Mouse (Mus musculus): ENCODE data around the gene Msx2.

DNA sequence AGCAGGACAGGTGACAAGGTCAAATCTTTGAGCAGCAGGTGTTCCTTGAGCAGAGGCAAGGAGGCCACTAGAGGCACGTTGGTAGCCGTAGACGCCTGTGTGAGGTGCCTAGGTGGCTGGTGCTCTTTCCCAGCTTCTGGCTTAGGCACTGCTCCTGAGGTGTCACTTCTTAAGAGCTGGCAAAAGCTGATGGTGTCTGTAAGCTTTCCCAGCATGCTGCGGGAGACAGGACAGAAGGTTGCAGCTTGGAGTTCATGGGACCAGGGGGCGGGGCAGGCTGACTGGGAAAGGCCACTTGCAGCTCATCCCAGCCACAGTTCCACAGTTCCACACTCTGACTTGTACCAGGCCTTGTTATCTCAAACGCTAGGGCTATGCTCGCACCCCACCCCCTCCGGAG lies 53.2 kb downstream of the Msx2 start:
- TF ChIP-seq GATA1 (IDR thresholded peaks at IDR 0.05; ENCODE audit: low read length) (no peak), TAL1 (IDR thresholded peaks at IDR 0.05; ENCODE audit: low read length) (no peak)
